In the genomic region with DNA sequence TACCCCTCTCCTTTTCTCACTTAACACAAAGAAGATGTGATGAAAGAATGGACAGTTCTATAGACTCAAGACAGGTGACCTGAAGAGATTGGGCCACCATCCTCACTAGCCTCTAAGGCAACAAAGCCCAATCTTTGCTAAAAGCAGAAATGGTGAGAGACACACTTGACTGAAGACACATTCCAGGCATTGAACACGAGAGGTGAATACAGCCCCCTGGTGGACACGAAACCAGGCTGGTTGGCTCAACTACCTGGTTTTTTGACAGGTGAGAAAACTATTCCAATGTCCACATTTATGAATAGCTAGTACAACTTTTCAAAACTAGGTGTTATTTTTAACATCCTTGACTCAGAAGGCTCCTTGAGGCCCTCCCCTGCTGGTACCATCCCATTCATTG, we compare ENCODE assay signal across 9 mouse cellular contexts. TPM values are rescaled to one million over a fixed set of nuclear protein-coding genes. Genes with fewer than 3 reads are reported as not detected.
DNase-seq lines count a peak whose midpoint lies in the region; ATAC-seq and TF ChIP-seq lines count a peak whose summit lies in the region.
"Had no signal": no experiment of that assay in that cellular context is flagged by ENCODE, and none has a peak within 500 bp of the region (broad histone marks: within the 10 kb centered on the region; RNA-seq: fewer than 3 reads in every experiment).

No protein-coding gene starts in this region.

- no peak overlapping the region for H3K4me3 ChIP-seq in heart, postnatal 0 days (ENCODE audit: low read depth, low read length)
- H3K4me3 ChIP-seq in heart, embryonic 12.5 days: no peak overlapping the region
- H3K4me3 ChIP-seq: neural tube, embryonic 12.5 days had no signal

- peak; percentile 53 for TF ChIP-seq CTCF in heart, postnatal 0 days (IDR thresholded peaks at IDR 0.05; ENCODE audit: low read depth)

- no peak for DNase-seq in heart, postnatal 0 days (ENCODE audit: low spot score)
- peak; percentile 36 for DNase-seq in urinary bladder, postnatal 14 days (ENCODE audit: low spot score)
- DNase-seq in urinary bladder, adult 2 months (ENCODE audit: low spot score): no peak
- DNase-seq in lung, adult 18-20 months: peak; percentile 13
- DNase-seq in testis, postnatal 10 days (ENCODE audit: low spot score): no peak
- no peak for DNase-seq in cerebellum, adult 11-12 months

- H3K4me2 ChIP-seq in heart, postnatal 0 days (ENCODE audit: low read depth, low read length): no peak overlapping the region
- H3K4me2 ChIP-seq in heart, embryonic 12.5 days: no peak overlapping the region
- H3K4me2 ChIP-seq: neural tube, embryonic 12.5 days had no signal

- no peaks in the 10 kb centered on the region for H3K4me1 ChIP-seq in heart, postnatal 0 days (ENCODE audit: control insufficient read depth, insufficient read depth)
- no peaks in the 10 kb centered on the region; the same call in 1 of the 2 replicates for H3K4me1 ChIP-seq in heart, embryonic 12.5 days (replicated peaks)
- H3K4me1 ChIP-seq: neural tube, embryonic 12.5 days had no signal

- no peaks in the 10 kb centered on the region for H3K9me3 ChIP-seq in heart, postnatal 0 days (replicated peaks; ENCODE audit: control insufficient read depth, low read length)
- H3K9me3 ChIP-seq in heart, embryonic 12.5 days (replicated peaks): no peaks in the 10 kb centered on the region
- H3K9me3 ChIP-seq: neural tube, embryonic 12.5 days had no signal

- no peak overlapping the region for H3K9ac ChIP-seq in heart, postnatal 0 days (replicated peaks; ENCODE audit: low read depth, low read length)
- H3K9ac ChIP-seq in heart, embryonic 12.5 days: no peak overlapping the region
- H3K9ac ChIP-seq: neural tube, embryonic 12.5 days had no signal

- H3K36me3 ChIP-seq in heart, postnatal 0 days (replicated peaks; ENCODE audit: control insufficient read depth, insufficient read depth, low read length): peaks cover 13% of the 10 kb centered on the region
- H3K36me3 ChIP-seq in heart, embryonic 12.5 days: peaks cover 12% of the 10 kb centered on the region

- WGBS in heart, postnatal 0 days: 42% methylated on average over 2 of the region's 2 CpGs
- WGBS in heart, embryonic 12.5 days: 44% methylated on average over 2 of the region's 2 CpGs

- TF ChIP-seq EP300 in heart, postnatal 0 days (IDR thresholded peaks at IDR 0.05; ENCODE audit: low read depth): no peak

- ATAC-seq in heart, postnatal 0 days (ENCODE audit: insufficient read depth, low read depth): peak; percentile 39
- ATAC-seq in heart, embryonic 12.5 days (ENCODE audit: insufficient number of reproducible peaks, low FRiP score): no peak
- no peak for ATAC-seq in erythroblast, adult 5-6 weeks (replicated peaks; ENCODE audit: low FRiP score, poor library complexity, severe bottlenecking)

- no peak overlapping the region for H3K27ac ChIP-seq in heart, postnatal 0 days (ENCODE audit: low read depth)
- no peak overlapping the region for H3K27ac ChIP-seq in heart, embryonic 12.5 days (ENCODE audit: poor library complexity, severe bottlenecking)
- H3K27ac ChIP-seq: neural tube, embryonic 12.5 days had no signal

- no peaks in the 10 kb centered on the region for H3K27me3 ChIP-seq in heart, postnatal 0 days (ENCODE audit: control insufficient read depth, insufficient read depth, low read length)
- H3K27me3 ChIP-seq in heart, embryonic 12.5 days (replicated peaks): no peaks in the 10 kb centered on the region
- H3K27me3 ChIP-seq: neural tube, embryonic 12.5 days had no signal

RNA-seq across cellular contexts. Expression of gene Habp4, which starts 43.1 kb away (rescaled TPM):
- total RNA-seq in heart, postnatal 0 days (2014; rRNA removed; ENCODE audit: low replicate concordance): 39.7 and 50.3 TPM in 2 replicates
- polyA plus RNA-seq in heart, postnatal 0 days (2015; fragmentation: Nextera tagmentation; extraction: Ambion mirVana): 42.1 and 44.0 TPM in 2 replicates
- polyA plus RNA-seq in heart, embryonic 12.5 days (2016; fragmentation: Nextera tagmentation; extraction: Ambion mirVana): 69.8 and 75.7 TPM in 2 replicates
- polyA plus RNA-seq in urinary bladder, adult 2 months (2012; rRNA removed): 37.5 and 41.9 TPM in 2 replicates
- total RNA-seq in erythroblast, adult 5-6 weeks (2015; ENCODE audit: low replicate concordance): 4.0 TPM in 1 of 2 replicates, not detected in the other
- total RNA-seq in erythroblast, adult 5-6 weeks (2017; ENCODE audit: low replicate concordance): 0.17 and 3.3 TPM in 2 replicates

RNA-seq across cellular contexts. Expression of gene Zfp367, which starts 51.7 kb away (rescaled TPM):
- total RNA-seq in heart, postnatal 0 days (2014; rRNA removed; ENCODE audit: low replicate concordance): 35.0 and 35.6 TPM in 2 replicates
- polyA plus RNA-seq in heart, postnatal 0 days (2015; fragmentation: Nextera tagmentation; extraction: Ambion mirVana): 22.7 and 23.8 TPM in 2 replicates
- 28.8 and 29.7 TPM in 2 replicates for polyA plus RNA-seq in heart, embryonic 12.5 days (2016; fragmentation: Nextera tagmentation; extraction: Ambion mirVana)
- 30.0 and 38.1 TPM in 2 replicates for polyA plus RNA-seq in urinary bladder, adult 2 months (2012; rRNA removed)
- 25.0 and 29.7 TPM in 2 replicates for total RNA-seq in erythroblast, adult 5-6 weeks (2015; ENCODE audit: low replicate concordance)
- 29.6 and 43.4 TPM in 2 replicates for total RNA-seq in erythroblast, adult 5-6 weeks (2017; ENCODE audit: low replicate concordance)

Comparison
In these comparisons a context has a peak if more than half of its experiments do, and no peak if none do; other contexts are left out.
1. DNase-seq: peak in urinary bladder, postnatal 14 days (single experiment) and lung, adult 18-20 months (2 of 2); none in heart, postnatal 0 days (single experiment), urinary bladder, adult 2 months (single experiment), testis, postnatal 10 days (single experiment) and cerebellum, adult 11-12 months (single experiment).